Mouse (Mus musculus) spleen, adult 2 months (tissue): ENCODE data around the gene Ubl4b.

Experiments
- CTCF ChIP-seq: fragments of 200-500 bp; IDR thresholded peaks from 2 replicates; pipeline ENCODE4 v1.5.1; 2011; ENCODE audit warnings: mild to moderate bottlenecking, inconsistent platforms; ENCODE audit not compliant: insufficient read depth, insufficient read length, insufficient replicate concordance; ENCODE audit errors: extremely low read depth
- POLR2A ChIP-seq: fragments of 200-500 bp; IDR thresholded peaks from 2 replicates; pipeline ENCODE4 v1.6.1; 2011; ENCODE audit warnings: low read depth, low read length, inconsistent platforms

DNA sequence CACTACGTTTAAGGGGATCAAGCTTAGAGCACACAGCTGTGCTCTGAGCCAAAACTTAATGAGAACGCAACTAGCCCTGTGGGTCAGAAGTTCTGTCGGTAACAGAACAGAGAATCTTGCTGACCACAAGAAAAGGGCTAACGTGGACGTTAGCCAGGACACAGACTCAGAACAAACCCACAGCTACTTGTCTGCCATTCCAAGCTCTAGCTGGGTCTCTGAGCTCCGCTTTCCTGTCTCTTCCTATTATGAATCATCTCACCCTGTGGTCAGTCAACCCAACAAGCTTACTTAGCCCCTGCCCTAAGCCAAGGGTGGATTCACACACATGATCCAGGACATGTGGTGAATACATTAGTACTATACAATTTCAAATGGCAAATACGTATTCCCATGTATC is 12.9 kb upstream of the Ubl4b start:
- TF ChIP-seq CTCF, result no peak
- no peak for TF ChIP-seq POLR2A
